Mouse (Mus musculus) kidney, adult 2 months (tissue): ENCODE results near the gene Nkain1.

Experiments
- CTCF ChIP-seq: fragments of 200-500 bp; conservative IDR thresholded peaks from 2 replicates; pipeline ENCODE4 v1.5.1; 2011; ENCODE audit warnings: low read depth, mild to moderate bottlenecking, control low read depth, low read length, moderate library complexity, mixed read lengths; ENCODE audit not compliant: insufficient read depth, insufficient read length
- POLR2A ChIP-seq: fragments of 200-500 bp; IDR thresholded peaks from one replicate; pipeline ENCODE4 v1.6.1; 2011; ENCODE audit warnings: low read depth, low read length, control low read depth

GRCm38 (mm10) chr4:130578734-130579274 is 4.8 kb upstream of the Nkain1 start:
- no peak for TF ChIP-seq POLR2A
- no peak for TF ChIP-seq CTCF
